Mouse (Mus musculus) bone marrow macrophage, adult 2 months (primary cell): ENCODE measurements around the gene Fam114a2.

Experiments used
- CTCF ChIP-seq: IDR thresholded peaks from 2 replicates; pipeline ENCODE4 v1.5.1; 2012; ENCODE audit warnings: low read depth, mild to moderate bottlenecking, low read length, moderate library complexity
- POLR2A ChIP-seq: IDR thresholded peaks from 2 replicates; pipeline ENCODE4 v1.6.1; 2012; ENCODE audit warnings: mild to moderate bottlenecking, low read depth, low read length, borderline replicate concordance

DNA sequence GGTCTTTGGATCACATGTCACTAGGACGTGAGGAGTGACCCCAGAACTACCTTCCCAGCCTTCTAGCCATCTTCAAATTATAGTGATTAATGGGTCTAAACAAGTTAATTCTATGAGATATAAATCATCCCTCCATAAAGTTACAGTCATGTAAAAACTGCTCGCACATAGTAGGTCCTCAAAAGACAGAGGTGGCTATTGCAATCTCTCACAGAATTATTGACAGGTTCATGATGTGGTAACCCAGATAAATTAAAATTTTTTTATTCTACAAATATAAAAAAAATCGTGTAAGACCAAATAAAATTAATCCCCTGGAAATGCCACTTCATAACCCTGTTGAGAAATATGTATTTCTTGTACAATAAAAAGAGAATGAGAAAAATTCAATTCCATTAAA is 52.6 kb downstream of the Fam114a2 start:
- TF ChIP-seq CTCF (no peak), POLR2A (no peak)
